Mouse (Mus musculus): ENCODE results near the gene Ncf2.

DNA sequence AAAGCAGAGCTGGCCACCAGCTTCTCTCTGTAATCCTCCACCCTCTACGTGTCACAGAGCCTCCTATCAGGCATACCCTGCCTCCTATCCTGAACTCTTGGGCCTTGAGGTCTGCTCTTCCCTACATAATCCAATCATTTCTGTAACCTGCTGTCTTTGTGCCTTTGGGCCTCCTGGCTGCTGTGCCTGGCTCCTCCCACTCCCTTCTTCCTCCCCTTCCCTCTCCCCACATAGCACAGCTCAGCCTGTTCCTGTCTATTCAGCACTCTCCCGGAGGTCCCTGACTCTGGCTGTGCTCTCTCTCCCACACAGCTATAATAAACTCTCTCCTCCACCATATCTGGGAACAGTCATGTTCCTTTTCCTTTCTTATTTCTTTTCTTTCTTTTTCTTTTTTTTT, at the start of gene Ncf2:
- TF ChIP-seq CTCF (IDR thresholded peaks at IDR 0.05; ENCODE audit: insufficient read depth, low read length) (no peak), POLR2A (IDR thresholded peaks at IDR 0.05; ENCODE audit: borderline replicate concordance, extremely low read depth, low read depth, low read length) (no peak)

Measured in lung, adult 2 months (tissue).